Mouse (Mus musculus) kidney, postnatal 36 days (tissue): ENCODE data around the gene Cacna1g.

Experiments
- DNase-seq, 2 experiments: peaks; one replicate each; pipeline ENCODE4 v3.0.0; 2021 to 2022; ENCODE audit warnings: mixed read lengths in 2 of 2

Cacna1g gene

GRCm38 (mm10) chr11:94444829-94445228 is 29.2 kb downstream of the Cacna1g start:
- peak; percentile 27 to 47 for DNase-seq

DNA sequence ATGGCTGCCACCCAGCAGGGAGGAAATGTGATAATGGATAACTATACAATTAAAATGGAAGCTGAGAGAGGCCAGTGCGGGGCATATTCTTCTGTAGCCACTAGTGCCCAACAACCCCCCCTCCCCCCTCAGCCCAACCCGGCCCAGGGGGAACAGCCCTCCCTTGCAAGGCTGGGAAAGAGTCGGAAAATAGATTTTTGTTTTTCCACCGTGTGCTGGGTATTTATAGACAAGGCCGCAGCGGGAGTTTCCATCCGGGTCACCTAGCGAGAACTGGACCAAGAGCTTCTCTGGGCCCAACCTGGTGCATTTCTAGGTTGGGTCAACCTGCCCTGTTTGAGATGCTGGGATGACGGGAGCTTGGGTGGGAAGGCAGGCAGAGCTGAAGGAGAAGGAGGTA is 32.2 kb downstream of the Cacna1g start:
- no peak for DNase-seq

GRCm38 (mm10) chr11:94441122-94441521 is 32.9 kb downstream of the Cacna1g start:
- DNase-seq: no peak

- DNase-seq: no peak
Measured at GRCm38 (mm10) chr11:94440421-94440820, 33.6 kb downstream of the Cacna1g start.

- DNase-seq: peak; percentile 36
Measured at GRCm38 (mm10) chr11:94429011-94429651, 44.9 kb downstream of the Cacna1g start.

DNA sequence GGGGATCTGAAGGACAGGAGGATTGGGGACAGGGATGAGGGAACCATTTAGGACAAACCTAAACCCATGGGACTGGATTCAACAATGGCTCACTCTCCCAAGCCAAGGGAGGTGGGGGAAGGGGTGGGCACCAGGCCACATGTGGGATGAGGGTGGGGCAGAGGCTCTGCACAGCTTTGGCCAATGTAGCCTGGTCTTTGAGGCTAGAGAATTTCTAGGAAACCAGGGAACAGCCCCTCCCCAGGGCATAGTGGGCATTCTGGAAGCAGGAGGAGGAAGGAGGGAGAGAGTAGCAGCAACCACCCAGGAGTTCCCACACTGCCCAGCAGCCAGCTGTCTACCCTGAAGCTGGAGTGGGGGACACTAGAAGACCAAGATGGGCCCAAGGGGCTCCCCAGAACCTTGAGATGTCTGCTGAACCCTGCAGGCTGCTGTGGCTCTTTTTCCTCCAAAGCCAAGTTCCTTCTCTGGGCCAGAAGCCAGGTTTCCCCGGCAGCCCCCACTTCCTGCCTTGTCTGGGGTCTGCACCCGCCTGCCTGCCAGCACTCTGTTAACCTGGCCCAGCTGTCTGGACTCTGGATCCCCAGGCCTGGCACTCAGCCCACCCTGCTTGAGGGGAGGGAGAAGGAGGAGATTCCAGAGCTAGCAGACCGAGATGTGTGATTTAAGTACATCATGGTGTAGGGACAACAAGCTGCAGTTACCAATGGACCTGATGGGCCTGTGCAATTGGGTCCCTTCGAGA is 45.7 kb downstream of the Cacna1g start:
- peak; percentile 95 for DNase-seq

DNA sequence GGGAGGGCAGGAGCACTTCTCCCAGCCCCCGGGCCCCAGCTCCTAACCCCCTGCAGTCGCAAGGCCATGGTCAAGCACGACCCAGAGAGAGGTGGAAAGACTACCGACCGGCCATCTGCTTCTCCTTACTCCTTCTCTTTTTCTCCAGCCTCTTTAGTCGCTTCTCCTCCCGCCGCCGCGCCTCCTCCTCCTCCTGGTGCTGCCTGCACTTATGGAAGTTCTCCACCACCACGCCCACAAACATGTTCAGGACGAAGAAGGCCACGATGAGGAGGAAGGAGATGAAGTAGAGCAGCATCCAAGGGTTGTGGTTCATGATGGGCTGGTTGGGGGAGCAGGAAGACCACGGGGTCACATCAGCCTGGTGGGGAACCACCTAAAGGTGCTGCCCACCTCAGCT is 48.3 kb downstream of the Cacna1g start:
- no peak for DNase-seq

- DNase-seq: peak; percentile 41 to 71
Measured at GRCm38 (mm10) chr11:94425215-94425614, 48.8 kb downstream of the Cacna1g start.

DNA sequence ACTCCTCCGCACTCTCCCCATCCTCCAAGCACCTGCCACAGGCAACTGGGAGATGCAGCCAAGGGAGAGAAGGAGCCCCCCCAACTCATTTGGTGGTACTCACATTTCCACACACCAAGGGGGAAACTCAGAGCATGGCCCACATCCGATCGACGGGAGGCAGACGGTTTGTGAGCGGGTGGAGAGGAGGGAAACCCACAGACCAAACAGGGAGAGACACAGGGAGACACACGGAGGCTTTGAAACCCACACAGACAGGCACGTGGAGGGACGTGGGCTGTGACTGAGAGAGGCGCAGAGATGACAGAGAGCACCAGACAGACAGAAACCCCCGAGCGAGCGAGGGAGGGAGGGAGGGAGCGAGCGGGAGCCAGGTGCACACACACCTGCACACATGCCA is 49.6 kb downstream of the Cacna1g start:
- DNase-seq: no peak

DNA sequence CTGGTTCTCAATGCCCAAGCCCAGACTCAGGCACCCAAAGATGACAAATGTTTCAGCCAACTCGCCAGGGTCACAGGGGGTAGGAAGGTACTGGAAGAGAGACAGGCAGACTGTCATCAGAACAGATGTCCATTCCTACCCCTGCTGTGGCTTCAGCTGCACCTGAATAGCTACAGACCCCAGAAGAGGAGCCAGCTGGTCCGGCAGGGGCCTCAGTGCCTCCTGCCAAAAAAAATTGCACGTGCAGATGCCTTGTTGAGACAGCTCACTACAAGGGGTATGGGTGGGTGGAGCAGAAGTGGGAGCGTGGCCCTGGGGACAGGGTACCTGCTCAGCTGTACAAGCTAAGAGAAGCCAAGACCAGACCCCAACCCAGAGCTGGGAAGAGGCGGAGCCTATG is 50.1 kb downstream of the Cacna1g start:
- no peak for DNase-seq

GRCm38 (mm10) chr11:94420991-94421390 is 53.0 kb downstream of the Cacna1g start:
- DNase-seq: no peak

GRCm38 (mm10) chr11:94420325-94420724 is 53.7 kb downstream of the Cacna1g start:
- DNase-seq: peak; percentile 61 to 78

DNA sequence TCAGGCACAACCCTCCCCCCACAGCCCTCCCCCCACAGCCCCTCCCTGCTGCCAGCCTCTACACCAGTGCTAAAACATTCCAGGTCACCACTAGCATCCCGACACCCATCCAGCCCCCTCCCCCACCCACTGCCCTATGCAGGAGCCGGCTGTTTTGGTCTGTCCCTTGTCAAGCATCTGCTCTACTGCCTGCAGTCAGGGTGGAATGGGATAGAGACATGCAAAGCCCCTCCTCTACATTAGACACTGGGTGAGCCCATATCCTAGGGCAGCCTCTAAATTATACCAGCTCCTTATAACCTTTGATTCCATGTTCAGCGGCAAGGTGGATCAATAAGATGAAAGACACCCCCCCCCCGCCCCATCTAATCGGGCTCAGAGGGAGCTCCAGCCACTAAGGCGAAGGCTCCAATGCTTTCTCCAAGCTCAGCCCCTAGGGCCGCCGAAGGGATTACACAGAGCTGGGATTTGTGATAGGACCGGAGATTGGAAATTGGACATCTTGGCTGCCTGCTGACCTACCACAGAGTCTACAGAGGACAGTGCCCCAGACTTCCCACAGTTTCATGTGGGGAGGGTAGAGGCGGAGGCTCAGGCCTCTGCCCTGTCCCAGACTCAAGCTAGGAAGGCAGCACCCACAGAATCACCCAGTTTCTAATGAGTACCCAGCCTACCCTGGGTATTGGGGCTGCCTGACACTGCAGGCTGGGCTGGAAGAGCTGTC is 54.8 kb downstream of the Cacna1g start:
- DNase-seq: no peak

DNA sequence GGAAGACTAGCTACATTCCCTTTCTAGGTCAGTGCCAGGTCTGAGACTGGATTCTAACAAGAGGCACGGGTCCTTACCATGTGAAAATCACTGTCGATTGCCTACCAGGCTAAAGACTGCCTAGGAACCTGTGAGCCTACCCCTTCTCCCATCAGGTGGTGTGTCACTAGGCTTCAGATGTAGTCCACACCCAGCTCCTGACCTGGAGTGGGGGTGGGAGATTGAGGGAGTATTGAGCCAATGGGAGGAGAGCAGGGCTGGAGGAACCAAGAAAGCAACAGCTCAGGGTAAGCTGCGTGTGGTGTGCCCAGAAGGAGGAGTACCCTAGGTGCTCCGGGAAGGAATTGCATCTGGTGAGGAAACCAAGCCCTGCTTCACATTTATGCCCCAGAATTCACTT is 60.0 kb downstream of the Cacna1g start:
- DNase-seq: no peak

- DNase-seq: no peak
Measured at GRCm38 (mm10) chr11:94413516-94413915, 60.5 kb downstream of the Cacna1g start.

DNA sequence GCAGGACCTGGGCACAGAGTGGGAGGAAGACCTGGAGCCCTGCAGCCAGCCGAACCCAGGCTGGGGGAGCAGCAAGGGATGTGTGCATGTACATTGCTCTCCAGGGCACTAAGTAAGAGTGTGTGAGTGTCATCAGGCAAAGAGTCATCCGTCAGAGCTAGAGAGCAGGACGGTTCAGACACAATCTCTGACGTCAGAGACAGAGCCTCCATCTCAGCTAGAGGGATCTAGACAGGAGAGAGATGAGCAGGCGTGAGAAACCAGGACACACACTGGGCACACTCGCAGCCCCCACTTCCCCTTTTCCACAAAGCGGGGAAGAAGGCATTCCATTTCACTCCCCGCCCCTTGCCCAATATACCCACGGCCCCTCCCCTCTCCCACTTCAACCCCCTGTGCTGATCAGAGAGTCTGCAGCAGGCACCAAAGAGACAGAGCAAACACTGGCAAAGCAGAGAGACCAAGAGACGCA is 61.0 kb downstream of the Cacna1g start:
- no peak for DNase-seq

DNA sequence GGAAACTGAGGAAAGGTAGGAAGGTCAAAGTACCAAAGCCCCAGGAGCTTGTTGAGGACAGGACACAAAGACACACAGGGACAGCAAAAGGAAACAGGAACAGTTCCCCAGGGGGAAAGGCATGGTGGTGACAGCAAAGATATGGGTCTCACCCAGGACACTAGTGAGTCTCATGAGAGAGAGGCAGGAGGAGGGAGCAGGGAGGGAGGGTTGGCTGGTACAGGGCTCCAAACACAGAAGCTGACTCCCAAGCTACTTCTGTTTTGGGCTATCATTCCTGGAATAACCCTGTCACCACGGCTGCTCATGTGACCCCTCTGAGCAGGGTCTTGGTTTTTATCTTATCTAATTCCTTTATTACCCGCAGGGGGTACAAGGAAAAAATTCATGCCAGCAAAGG is 61.4 kb downstream of the Cacna1g start:
- no peak for DNase-seq

DNA sequence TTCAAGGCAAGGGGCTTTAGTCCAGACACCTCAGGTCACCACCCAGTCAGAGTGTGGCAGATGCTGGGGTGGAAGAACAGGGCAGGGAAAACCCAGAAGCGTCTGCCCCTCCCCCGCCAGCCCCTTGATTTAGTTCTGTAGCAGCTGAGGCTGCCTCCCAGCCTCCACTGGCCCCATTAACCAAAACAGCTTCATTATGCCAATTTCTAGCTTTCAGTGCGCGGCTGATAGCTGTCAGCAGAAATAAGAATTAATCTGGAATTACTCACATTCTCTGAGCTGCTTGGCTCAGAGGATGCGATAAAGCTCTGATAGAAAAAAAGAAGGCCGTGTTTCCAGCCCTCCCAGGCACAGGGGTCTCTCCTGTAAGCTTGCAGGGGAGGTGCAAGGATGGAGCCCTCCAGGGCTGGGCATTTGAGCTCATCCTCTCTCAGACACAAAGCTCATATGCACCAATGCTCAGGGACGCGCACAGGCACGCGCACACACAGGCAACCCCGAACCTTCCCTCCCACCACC is 66.1 kb downstream of the Cacna1g start:
- DNase-seq: no peak

DNA sequence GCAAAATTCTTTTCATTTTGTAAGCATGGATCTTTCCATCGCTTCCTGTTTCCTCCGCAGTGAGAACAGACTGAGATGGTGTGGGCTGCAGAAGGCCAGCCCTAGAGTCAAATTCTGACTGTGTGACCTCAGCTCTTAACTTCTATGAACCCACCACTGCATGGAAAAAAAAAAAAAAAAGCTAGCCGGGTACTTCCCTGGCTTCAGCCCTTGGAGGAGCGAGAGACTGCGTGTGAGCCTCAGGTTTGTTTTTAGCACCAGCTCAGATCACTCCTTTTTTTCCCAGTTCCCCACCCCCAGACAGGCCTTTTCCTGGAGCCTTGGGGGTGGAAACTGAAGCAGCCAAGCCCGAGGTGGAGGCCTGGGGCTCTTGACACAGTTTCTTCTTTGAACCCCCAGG is 68.7 kb downstream of the Cacna1g start:
- DNase-seq: no peak

- DNase-seq: peak; percentile 81 to 95
Measured at GRCm38 (mm10) chr11:94404641-94405260, 69.2 kb downstream of the Cacna1g start.

DNA sequence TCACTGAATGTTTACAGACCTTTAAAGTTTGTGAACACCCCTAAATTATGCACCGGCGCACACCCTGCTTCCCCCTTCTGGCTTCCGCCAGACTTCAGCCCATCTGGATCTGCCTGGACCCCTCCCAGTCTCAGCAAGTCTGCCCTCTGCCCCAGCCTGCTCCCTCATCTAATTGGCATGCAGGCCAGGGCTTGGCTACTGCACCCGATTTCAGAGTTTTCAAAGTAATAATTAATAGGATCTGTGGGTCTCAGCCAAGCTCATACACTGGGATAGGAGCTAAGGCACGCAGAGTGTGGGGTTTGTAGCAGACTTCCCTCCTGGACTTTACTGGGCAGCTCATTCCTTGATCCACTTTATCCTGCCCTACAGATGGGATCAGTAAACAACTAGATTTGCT is 69.8 kb downstream of the Cacna1g start:
- peak; percentile 73 to 90 for DNase-seq

- peak; percentile 33 to 42 for DNase-seq
Measured at GRCm38 (mm10) chr11:94403757-94404156, 70.2 kb downstream of the Cacna1g start.

GRCm38 (mm10) chr11:94402731-94403130 is 71.3 kb downstream of the Cacna1g start:
- DNase-seq: no peak
